In genomic region chr14:79515100-79515499, GRCm38 (mm10) we compare ENCODE assay signal across 12 mouse cellular contexts. TPM values are rescaled to one million over a fixed set of nuclear protein-coding genes. Genes with fewer than 3 reads are reported as not detected.
DNase-seq lines count a peak whose midpoint lies in the region; ATAC-seq and TF ChIP-seq lines count a peak whose summit lies in the region.
"Had no signal": no experiment of that assay in that cellular context is flagged by ENCODE, and none has a peak within 500 bp of the region (broad histone marks: within the 10 kb centered on the region; RNA-seq: fewer than 3 reads in every experiment).

No protein-coding gene starts in this region.

- TF ChIP-seq POLR2A in kidney, adult 2 months (IDR thresholded peaks at IDR 0.05; ENCODE audit: low read depth, low read length), result no peak
- TF ChIP-seq POLR2A in thymus, adult 2 months (IDR thresholded peaks at IDR 0.05; ENCODE audit: control insufficient read depth, extremely low read depth, insufficient read depth, low read length, poor library complexity), result no peak

- H3K27ac ChIP-seq in kidney, adult 2 months (ENCODE audit: insufficient read depth, low read depth, low read length), result peak overlapping the region; percentile 84; the same call in 1 of the 2 replicates
- peak overlapping the region; percentile 86 for H3K27ac ChIP-seq in thymus, adult 2 months (ENCODE audit: control insufficient read depth, insufficient read depth, low read length)
- peak overlapping the region; percentile 80 for H3K27ac ChIP-seq in liver, embryonic 15.5 days (replicated peaks)
- H3K27ac ChIP-seq: forebrain, embryonic 15.5 days; hindbrain, embryonic 12.5 days had no signal

- peak overlapping the region; percentile 65 for H3K4me2 ChIP-seq in liver, embryonic 15.5 days
- H3K4me2 ChIP-seq: forebrain, embryonic 15.5 days; hindbrain, embryonic 12.5 days had no signal

- no peak for ATAC-seq in liver, embryonic 15.5 days (ENCODE audit: insufficient read depth)
- ATAC-seq: forebrain, embryonic 15.5 days had no signal

- no peaks in the 10 kb centered on the region for H3K27me3 ChIP-seq in kidney, adult 2 months (replicated peaks; ENCODE audit: control insufficient read depth, insufficient read depth, low read length)
- H3K27me3 ChIP-seq in thymus, adult 2 months (ENCODE audit: control insufficient read depth, insufficient read depth, low read length), result no peaks in the 10 kb centered on the region
- no peaks in the 10 kb centered on the region for H3K27me3 ChIP-seq in liver, embryonic 15.5 days
- H3K27me3 ChIP-seq: forebrain, embryonic 15.5 days; hindbrain, embryonic 12.5 days had no signal

- peak overlapping the region; percentile 53 for H3K9ac ChIP-seq in liver, embryonic 15.5 days
- H3K9ac ChIP-seq: forebrain, embryonic 15.5 days; hindbrain, embryonic 12.5 days had no signal

- H3K4me3 ChIP-seq in kidney, adult 2 months (ENCODE audit: insufficient read depth, low read depth, low read length), result peak overlapping the region; percentile 9; the same call in 1 of the 2 replicates
- peak overlapping the region; percentile 32; the same call in 1 of the 2 replicates for H3K4me3 ChIP-seq in thymus, adult 2 months (ENCODE audit: control insufficient read depth, insufficient read depth, low read length)
- peak overlapping the region; percentile 50 for H3K4me3 ChIP-seq in liver, embryonic 15.5 days (replicated peaks)
- H3K4me3 ChIP-seq: forebrain, embryonic 15.5 days; hindbrain, embryonic 12.5 days had no signal

- H3K4me1 ChIP-seq in kidney, adult 2 months (ENCODE audit: control insufficient read depth, insufficient read depth, low read length), result peaks cover 36% of the 10 kb centered on the region
- 0 out of 2 replicates have a peak, but pooled peaks cover 2% of the 10 kb centered on the region for H3K4me1 ChIP-seq in thymus, adult 2 months (replicated peaks; ENCODE audit: control insufficient read depth, insufficient read depth, low read length)
- peaks cover 79% of the 10 kb centered on the region for H3K4me1 ChIP-seq in liver, embryonic 15.5 days (replicated peaks)
- H3K4me1 ChIP-seq: forebrain, embryonic 15.5 days; hindbrain, embryonic 12.5 days had no signal

- no peak for TF ChIP-seq CTCF in kidney, adult 2 months (conservative IDR thresholded peaks at IDR 0.05; ENCODE audit: insufficient read depth, insufficient read length, low read depth, low read length)
- TF ChIP-seq CTCF in thymus, adult 2 months (IDR thresholded peaks at IDR 0.05; ENCODE audit: borderline replicate concordance, control insufficient read depth, extremely low read depth, insufficient read depth, low read length, poor library complexity), result no peak

- 33% methylated on average over 8 of the region's 8 CpGs for WGBS in kidney, adult 2 months
- WGBS in thymus, adult 2 months, result 15% methylated on average over 8 of the region's 8 CpGs
- 15% methylated on average over 8 of the region's 8 CpGs for WGBS in liver, embryonic 15.5 days (ENCODE audit: insufficient replicate concordance)

- H3K9me3 ChIP-seq in liver, embryonic 15.5 days (replicated peaks), result no peaks in the 10 kb centered on the region
- H3K9me3 ChIP-seq: forebrain, embryonic 15.5 days; hindbrain, embryonic 12.5 days had no signal

- DNase-seq in kidney, adult 2 months, result no peak
- DNase-seq in kidney, adult 9 months, result no peak
- DNase-seq in thymus, adult 2 months, result no peak
- DNase-seq in thymus, adult 18-20 months, result no peak
- DNase-seq in ovary, adult 18-20 months (ENCODE audit: low spot score), result no peak
- no peak for DNase-seq in B cell, adult 2 months
- no peak for DNase-seq in thymus, postnatal 36 days
- DNase-seq: cerebellum, postnatal 14 days; left cerebral cortex, postnatal 4 days had no signal

- no peaks in the 10 kb centered on the region for H3K36me3 ChIP-seq in kidney, adult 2 months (ENCODE audit: control insufficient read depth, insufficient read depth, low read length)
- no peaks in the 10 kb centered on the region for H3K36me3 ChIP-seq in thymus, adult 2 months (ENCODE audit: control insufficient read depth, insufficient read depth, low read length)
- H3K36me3 ChIP-seq in liver, embryonic 15.5 days (replicated peaks), result no peaks in the 10 kb centered on the region
- H3K36me3 ChIP-seq: forebrain, embryonic 15.5 days; hindbrain, embryonic 12.5 days had no signal

RNA-seq across cellular contexts. Expression of gene Wbp4, which starts 33.8 kb away (rescaled TPM):
- polyA plus RNA-seq in kidney, adult 2 months (2012; rRNA removed), result 4.7 and 5.0 TPM in 2 replicates
- polyA plus RNA-seq in thymus, adult 2 months (2012; rRNA removed), result 7.3 TPM in 2 replicates
- 11.2 and 13.5 TPM in 2 replicates for polyA plus RNA-seq in liver, embryonic 15.5 days (2015; fragmentation: Nextera tagmentation; extraction: Ambion mirVana)

RNA-seq across cellular contexts. Expression of gene Elf1, which starts 34.1 kb away (rescaled TPM):
- polyA plus RNA-seq in kidney, adult 2 months (2012; rRNA removed), result 15.3 and 15.4 TPM in 2 replicates
- polyA plus RNA-seq in thymus, adult 2 months (2012; rRNA removed), result 71.4 and 75.9 TPM in 2 replicates
- 10.7 and 10.9 TPM in 2 replicates for polyA plus RNA-seq in liver, embryonic 15.5 days (2015; fragmentation: Nextera tagmentation; extraction: Ambion mirVana)
